Mouse (Mus musculus): ENCODE measurements around the gene Slc9a3r2.

GRCm38 (mm10) chr17:24642791-24643343 is 7.3 kb downstream of the Slc9a3r2 start:
- TF ChIP-seq CTCF (IDR thresholded peaks at IDR 0.05; ENCODE audit: low read depth): no peak
- TF ChIP-seq EP300 (optimal IDR thresholded peaks at IDR 0.05): no peak

Measured in stomach, postnatal 0 days (tissue).